23 mouse cellular contexts compared by ENCODE assay signal in genomic region chr1:184902886-184903285, GRCm38 (mm10). TPM values are rescaled to one million over a fixed set of nuclear protein-coding genes. Genes with fewer than 3 reads are reported as not detected.
"Had no signal": no experiment of that assay in that cellular context is flagged by ENCODE, and none has a peak within 500 bp of the region (broad histone marks: within the 10 kb centered on the region; RNA-seq: fewer than 3 reads in every experiment).

No protein-coding gene starts in this region.

- ATAC-seq: midbrain, embryonic 13.5 days had no signal

- H3K27ac ChIP-seq: kidney, embryonic 15.5 days; left cerebral cortex, adult 2 months; liver, embryonic 13.5 days; midbrain, embryonic 13.5 days; neural tube, embryonic 13.5 days; stomach, embryonic 15.5 days had no signal

- H3K9ac ChIP-seq: kidney, embryonic 15.5 days; liver, embryonic 13.5 days; midbrain, embryonic 13.5 days; neural tube, embryonic 13.5 days; stomach, embryonic 15.5 days had no signal

- H3K4me3 ChIP-seq: kidney, embryonic 15.5 days; left cerebral cortex, adult 2 months; liver, embryonic 13.5 days; midbrain, embryonic 13.5 days; myocyte; neural tube, embryonic 13.5 days; stomach, embryonic 15.5 days had no signal

- H3K4me2 ChIP-seq: kidney, embryonic 15.5 days; liver, embryonic 13.5 days; midbrain, embryonic 13.5 days; neural tube, embryonic 13.5 days; stomach, embryonic 15.5 days had no signal

- H3K9me3 ChIP-seq: kidney, embryonic 15.5 days; liver, embryonic 13.5 days; midbrain, embryonic 13.5 days; neural tube, embryonic 13.5 days; stomach, embryonic 15.5 days had no signal

- H3K27me3 ChIP-seq: kidney, embryonic 15.5 days; liver, embryonic 13.5 days; midbrain, embryonic 13.5 days; neural tube, embryonic 13.5 days; stomach, embryonic 15.5 days had no signal

- H3K36me3 ChIP-seq: liver, embryonic 13.5 days; stomach, embryonic 15.5 days had no signal

- H3K4me1 ChIP-seq: liver, embryonic 13.5 days; stomach, embryonic 15.5 days had no signal

- DNase-seq: kidney, adult 11 months; kidney, adult 8-10 months; kidney, postnatal 10 days; kidney, postnatal 36 days; layer of hippocampus, postnatal 36 days; liver, embryonic 13.5 days; lung, adult 2 months; lung, postnatal 14 days; lung, postnatal 4 days; retina, postnatal 1 day; right cerebral cortex, postnatal 25 days; spleen, adult 18-20 months; thymus, adult 18-20 months; thymus, postnatal 4 days had no signal

RNA-seq across cellular contexts. Expression of gene C130074G19Rik, which starts 19.9 kb away (rescaled TPM):
- total RNA-seq: megakaryocyte progenitor cell, adult 5-6 weeks; monocyte, adult 5-6 weeks; neutrophil, adult 5-6 weeks had no signal
